Mouse (Mus musculus): ENCODE data around the gene Rpusd4. TPM values are rescaled to one million over a fixed set of nuclear protein-coding genes. Genes with fewer than 3 reads are reported as not detected.

Gene Rpusd4
- polyA plus RNA-seq, 1 experiment from 2014 or later = 14.6 TPM

DNA sequence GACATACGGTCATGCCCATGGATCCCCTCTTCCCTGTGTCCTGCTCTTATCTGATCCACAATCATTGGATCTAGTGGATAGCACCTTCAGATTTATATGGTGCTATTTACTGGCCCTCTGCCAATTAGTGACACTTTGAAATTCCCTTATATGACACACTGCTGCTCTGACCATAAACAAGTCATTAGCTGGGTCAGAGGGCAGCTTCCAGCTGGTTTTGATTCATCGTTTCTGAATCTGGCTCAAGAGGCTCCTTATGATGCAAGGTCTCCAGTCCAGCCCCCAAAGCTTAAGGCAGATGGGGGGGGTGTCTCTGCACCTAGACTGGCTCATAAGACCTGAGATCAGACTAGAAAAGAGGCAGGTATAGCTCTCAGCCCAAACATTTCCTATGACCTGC is 56.9 kb downstream of the Rpusd4 start:
- 23% methylated on average over 2 of the region's 2 CpGs for WGBS
- no peak overlapping the region for H3K9ac ChIP-seq (replicated peaks; ENCODE audit: low read depth)
- H3K27ac ChIP-seq (ENCODE audit: low read length) = no peak overlapping the region
- no peaks in the 10 kb centered on the region for H3K36me3 ChIP-seq (ENCODE audit: insufficient read depth, low read length)
- no peaks in the 10 kb centered on the region for H3K4me1 ChIP-seq (ENCODE audit: insufficient read depth, low read depth, low read length)
- no peak overlapping the region for H3K4me3 ChIP-seq (ENCODE audit: low read depth, low read length)
- peak; percentile 61 for DNase-seq (ENCODE audit: low spot score)
- peak; percentile 58 for ATAC-seq
- H3K4me2 ChIP-seq (replicated peaks; ENCODE audit: low read depth, low read length) = no peak overlapping the region
- H3K9me3 ChIP-seq (ENCODE audit: low read length) = no peaks in the 10 kb centered on the region
- no peaks in the 10 kb centered on the region for H3K27me3 ChIP-seq (replicated peaks; ENCODE audit: insufficient read depth, low read length)
- TF ChIP-seq CTCF (IDR thresholded peaks at IDR 0.05) (no peak), EP300 (IDR thresholded peaks at IDR 0.05) (peak; percentile 46)

DNA sequence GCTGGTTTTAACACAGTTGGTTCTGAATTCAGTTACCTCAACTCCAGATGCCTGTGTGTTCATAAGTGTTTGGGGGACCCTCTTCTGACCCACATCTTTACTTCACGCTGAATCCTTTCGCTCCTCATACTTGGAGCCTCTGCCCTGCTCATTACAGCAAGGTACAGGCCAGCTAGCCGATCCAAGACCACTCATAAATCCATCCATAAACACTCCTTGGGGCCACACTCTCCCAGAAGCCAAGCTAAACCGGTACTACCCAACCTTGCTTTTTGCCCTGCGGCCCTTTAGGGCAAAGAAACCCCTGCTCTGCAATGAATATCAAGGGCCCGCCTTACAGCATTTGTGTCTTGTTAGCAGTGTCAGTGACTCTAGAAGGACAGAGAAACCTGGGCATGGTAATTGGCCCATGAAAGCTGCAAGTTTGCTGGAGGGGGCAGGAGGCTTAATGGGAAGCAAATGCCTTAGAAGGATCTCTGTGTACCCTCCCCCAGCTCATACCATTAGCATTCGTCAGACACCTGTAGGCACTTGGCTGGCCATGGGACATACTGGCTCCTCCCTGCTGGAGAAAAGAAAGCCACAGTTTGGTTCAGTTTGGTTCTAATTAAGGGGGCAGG is 59.1 kb downstream of the Rpusd4 start:
- no peak overlapping the region for H3K4me2 ChIP-seq (replicated peaks; ENCODE audit: low read depth, low read length)
- H3K27ac ChIP-seq (ENCODE audit: low read length) = no peak overlapping the region
- ATAC-seq (peak; percentile 59), DNase-seq (ENCODE audit: low spot score) (peak; percentile 45)
- H3K9me3 ChIP-seq (ENCODE audit: low read length) = no peaks in the 10 kb centered on the region
- H3K36me3 ChIP-seq (ENCODE audit: insufficient read depth, low read length) = no peaks in the 10 kb centered on the region
- no peak overlapping the region for H3K9ac ChIP-seq (replicated peaks; ENCODE audit: low read depth)
- 0 out of 2 replicates have a peak, but pooled peaks cover under 1% of the 10 kb centered on the region for H3K27me3 ChIP-seq (replicated peaks; ENCODE audit: insufficient read depth, low read length)
- H3K4me1 ChIP-seq (ENCODE audit: insufficient read depth, low read depth, low read length) = no peaks in the 10 kb centered on the region
- 54% methylated on average over 7 of the region's 7 CpGs for WGBS
- no peak overlapping the region for H3K4me3 ChIP-seq (ENCODE audit: low read depth, low read length)
- no peak for TF ChIP-seq CTCF (IDR thresholded peaks at IDR 0.05)
- TF ChIP-seq EP300 (IDR thresholded peaks at IDR 0.05) = no peak

Other genes with a start within 250 kb of the Rpusd4 start
- 50.0 and 55.7 TPM in 2 replicates for gene St3gal4, start 148.6 kb upstream of the Rpusd4 start, polyA plus RNA-seq (2015; fragmentation: Nextera tagmentation; extraction: Ambion mirVana)
- gene Dcps, start 91.8 kb upstream of the Rpusd4 start, polyA plus RNA-seq (2015; fragmentation: Nextera tagmentation; extraction: Ambion mirVana) = 39.4 and 44.4 TPM in 2 replicates
- 125 and 130 TPM in 2 replicates for gene Srpr, start 67.7 kb upstream of the Rpusd4 start, polyA plus RNA-seq (2015; fragmentation: Nextera tagmentation; extraction: Ambion mirVana)
- gene Tirap, start 67.6 kb upstream of the Rpusd4 start, polyA plus RNA-seq (2015; fragmentation: Nextera tagmentation; extraction: Ambion mirVana) = 11.0 and 11.5 TPM in 2 replicates
- gene Foxred1, start 56.8 kb upstream of the Rpusd4 start, polyA plus RNA-seq (2015; fragmentation: Nextera tagmentation; extraction: Ambion mirVana) = 22.5 and 23.2 TPM in 2 replicates
- gene Fam118b, start 60 bp upstream of the Rpusd4 start, polyA plus RNA-seq (2015; fragmentation: Nextera tagmentation; extraction: Ambion mirVana) = 25.8 and 27.5 TPM in 2 replicates
- gene Cdon, start 153.3 kb downstream of the Rpusd4 start, polyA plus RNA-seq (2015; fragmentation: Nextera tagmentation; extraction: Ambion mirVana) = 1.2 and 1.3 TPM in 2 replicates

Measured in lung, postnatal 0 days (tissue).